Mouse (Mus musculus): Measurements from ENCODE around the gene Amdhd2. TPM values are rescaled to one million over a fixed set of nuclear protein-coding genes. Genes with fewer than 3 reads are reported as not detected.

Gene Amdhd2
- polyA plus RNA-seq, 1 experiment from 2014 or later, result 28.3 TPM

DNA sequence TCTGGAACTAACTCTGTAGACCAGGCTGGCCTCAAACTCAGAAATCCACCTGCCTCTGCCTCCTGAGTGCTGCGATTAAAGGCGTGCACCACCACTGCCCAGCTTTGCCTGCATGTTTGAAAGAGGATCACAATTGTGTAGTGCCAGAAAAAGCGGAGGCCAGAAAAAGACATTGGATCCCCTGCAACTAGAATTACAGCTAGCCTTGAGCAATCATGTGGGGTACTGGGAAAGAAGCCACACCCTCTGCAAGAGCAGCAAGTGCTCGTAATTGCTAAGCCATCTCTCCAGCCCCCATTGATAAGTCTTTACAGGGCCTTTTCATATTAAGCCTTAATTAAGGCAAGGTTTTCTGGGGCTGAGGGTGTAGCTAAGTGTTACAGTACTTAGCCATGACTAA lies 27.9 kb upstream of the Amdhd2 start:
- no peak overlapping the region for H3K27ac ChIP-seq (replicated peaks; ENCODE audit: low read depth, low read length)
- H3K9me3 ChIP-seq (ENCODE audit: control insufficient read depth, low read length), result no peaks in the 10 kb centered on the region
- no peak overlapping the region for H3K4me2 ChIP-seq (ENCODE audit: low read depth, low read length)
- H3K27me3 ChIP-seq (replicated peaks; ENCODE audit: control insufficient read depth, insufficient read depth, low read length), result no peaks in the 10 kb centered on the region
- no peak for ATAC-seq (ENCODE audit: low read depth)
- H3K4me1 ChIP-seq (ENCODE audit: control insufficient read depth, insufficient read depth, low read length), result no peaks in the 10 kb centered on the region
- no peak overlapping the region for H3K4me3 ChIP-seq (ENCODE audit: low read depth, low read length)
- WGBS, result 67% methylated on average over 4 of the region's 4 CpGs
- no peak overlapping the region for H3K9ac ChIP-seq (ENCODE audit: low read depth, low read length)
- H3K36me3 ChIP-seq (ENCODE audit: control insufficient read depth, insufficient read depth, low read length), result peaks cover 13% of the 10 kb centered on the region
- no peak for DNase-seq (ENCODE audit: low spot score)

DNA sequence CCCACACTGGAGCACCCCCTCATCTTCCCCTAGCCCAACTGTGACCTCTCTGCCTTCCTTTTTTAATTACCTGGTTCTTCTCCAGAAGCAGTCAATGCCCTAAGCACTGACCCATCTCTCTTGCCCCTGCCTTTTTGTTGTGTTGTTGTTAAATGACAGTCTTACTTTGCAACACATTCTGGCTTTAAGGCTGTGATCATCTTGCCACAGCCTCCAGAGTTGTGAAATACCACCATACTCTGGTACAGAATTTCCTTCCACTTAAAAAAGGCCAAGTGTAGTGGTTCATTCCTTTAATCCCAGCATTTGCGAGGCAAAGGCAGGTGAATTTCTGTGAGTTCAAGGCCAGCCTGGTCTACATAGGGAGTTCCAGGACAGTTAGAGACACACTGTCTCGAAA lies 27.4 kb upstream of the Amdhd2 start:
- DNase-seq (ENCODE audit: low spot score) (no peak), ATAC-seq (ENCODE audit: low read depth) (no peak)
- Histone ChIP-seq H3K4me1 (ENCODE audit: control insufficient read depth, insufficient read depth, low read length) (no peaks in the 10 kb centered on the region), H3K4me3 (ENCODE audit: low read depth, low read length) (no peak overlapping the region), H3K4me2 (ENCODE audit: low read depth, low read length) (no peak overlapping the region), H3K9ac (ENCODE audit: low read depth, low read length) (no peak overlapping the region), H3K36me3 (ENCODE audit: control insufficient read depth, insufficient read depth, low read length) (peaks cover 13% of the 10 kb centered on the region), H3K9me3 (ENCODE audit: control insufficient read depth, low read length) (no peaks in the 10 kb centered on the region), H3K27ac (replicated peaks; ENCODE audit: low read depth, low read length) (no peak overlapping the region), H3K27me3 (replicated peaks; ENCODE audit: control insufficient read depth, insufficient read depth, low read length) (no peaks in the 10 kb centered on the region)
- WGBS, result 78% methylated on average over 2 of the region's 2 CpGs

GRCm38 (mm10) chr17:24174259-24174658 lies 10.7 kb upstream of the Amdhd2 start:
- ATAC-seq (ENCODE audit: low read depth), result no peak
- 76% methylated on average over 3 of the region's 3 CpGs for WGBS

DNA sequence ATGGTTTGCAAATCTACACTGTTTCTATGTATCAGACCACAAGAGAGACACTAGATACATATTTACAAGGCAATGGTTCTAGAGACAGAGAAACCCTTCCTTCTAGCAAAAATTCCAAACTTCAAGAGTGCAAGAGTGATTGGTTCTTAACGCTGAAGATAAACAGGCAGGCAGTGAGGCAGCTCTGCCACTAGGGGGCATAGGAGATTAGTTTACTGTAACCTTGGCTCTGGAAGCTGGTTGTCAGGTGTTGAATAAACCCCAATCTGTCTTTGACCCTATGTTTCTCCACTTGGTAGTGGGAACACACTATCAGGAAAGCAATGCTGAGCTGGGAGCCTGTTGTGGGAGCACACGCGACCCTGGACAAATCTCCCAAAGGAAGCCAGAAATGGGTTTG lies 9.9 kb upstream of the Amdhd2 start:
- Histone ChIP-seq H3K9me3 (ENCODE audit: control insufficient read depth, low read length) (no peaks in the 10 kb centered on the region), H3K9ac (ENCODE audit: low read depth, low read length) (no peak overlapping the region), H3K27ac (replicated peaks; ENCODE audit: low read depth, low read length) (no peak overlapping the region), H3K36me3 (ENCODE audit: control insufficient read depth, insufficient read depth, low read length) (no peaks in the 10 kb centered on the region), H3K4me2 (ENCODE audit: low read depth, low read length) (no peak overlapping the region), H3K4me1 (ENCODE audit: control insufficient read depth, insufficient read depth, low read length) (no peaks in the 10 kb centered on the region), H3K4me3 (ENCODE audit: low read depth, low read length) (no peak overlapping the region), H3K27me3 (replicated peaks; ENCODE audit: control insufficient read depth, insufficient read depth, low read length) (no peaks in the 10 kb centered on the region)
- ATAC-seq (ENCODE audit: low read depth), result no peak
- WGBS, result 6% methylated on average over 3 of the region's 3 CpGs
- DNase-seq (ENCODE audit: low spot score), result peak; percentile 74

More at GRCm38 (mm10) chr17:24174259-24174658, 10.7 kb upstream of the Amdhd2 start:
- Histone ChIP-seq H3K27ac (replicated peaks; ENCODE audit: low read depth, low read length) (no peak overlapping the region), H3K4me3 (ENCODE audit: low read depth, low read length) (no peak overlapping the region), H3K4me1 (ENCODE audit: control insufficient read depth, insufficient read depth, low read length) (no peaks in the 10 kb centered on the region), H3K27me3 (replicated peaks; ENCODE audit: control insufficient read depth, insufficient read depth, low read length) (no peaks in the 10 kb centered on the region), H3K4me2 (ENCODE audit: low read depth, low read length) (no peak overlapping the region), H3K36me3 (ENCODE audit: control insufficient read depth, insufficient read depth, low read length) (no peaks in the 10 kb centered on the region), H3K9ac (ENCODE audit: low read depth, low read length) (0 out of 2 replicates have a peak overlapping the region, but pooled peaks have one; percentile 20), H3K9me3 (ENCODE audit: control insufficient read depth, low read length) (no peaks in the 10 kb centered on the region)
- no peak for DNase-seq (ENCODE audit: low spot score)

DNA sequence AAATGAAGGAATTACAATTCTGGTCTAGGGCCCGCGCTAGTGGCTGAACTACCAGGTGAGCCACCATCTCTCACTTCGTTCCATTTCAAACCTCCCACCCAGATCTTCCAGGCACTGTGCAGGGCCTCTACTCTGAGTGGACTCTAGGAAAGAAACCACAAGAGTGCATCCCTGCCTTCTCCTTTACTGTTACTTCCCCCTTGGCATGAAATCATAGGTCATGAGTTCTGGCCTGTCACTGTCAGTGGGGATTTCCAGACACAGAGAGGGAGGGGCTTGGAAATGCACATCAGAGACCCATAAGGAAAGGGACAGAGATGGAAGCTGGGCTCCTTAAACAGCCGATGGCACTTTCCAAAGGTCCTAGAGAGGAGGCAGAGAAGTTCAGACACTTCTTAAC lies 8.2 kb upstream of the Amdhd2 start:
- Histone ChIP-seq H3K4me2 (ENCODE audit: low read depth, low read length) (no peak overlapping the region), H3K27ac (replicated peaks; ENCODE audit: low read depth, low read length) (no peak overlapping the region), H3K4me1 (ENCODE audit: control insufficient read depth, insufficient read depth, low read length) (peaks cover 6% of the 10 kb centered on the region), H3K9me3 (ENCODE audit: control insufficient read depth, low read length) (no peaks in the 10 kb centered on the region), H3K36me3 (ENCODE audit: control insufficient read depth, insufficient read depth, low read length) (peaks cover 9% of the 10 kb centered on the region), H3K4me3 (ENCODE audit: low read depth, low read length) (no peak overlapping the region), H3K27me3 (replicated peaks; ENCODE audit: control insufficient read depth, insufficient read depth, low read length) (no peaks in the 10 kb centered on the region), H3K9ac (ENCODE audit: low read depth, low read length) (no peak overlapping the region)
- no peak for DNase-seq (ENCODE audit: low spot score)
- 84% methylated on average over 4 of the region's 4 CpGs for WGBS
- no peak for ATAC-seq (ENCODE audit: low read depth)

DNA sequence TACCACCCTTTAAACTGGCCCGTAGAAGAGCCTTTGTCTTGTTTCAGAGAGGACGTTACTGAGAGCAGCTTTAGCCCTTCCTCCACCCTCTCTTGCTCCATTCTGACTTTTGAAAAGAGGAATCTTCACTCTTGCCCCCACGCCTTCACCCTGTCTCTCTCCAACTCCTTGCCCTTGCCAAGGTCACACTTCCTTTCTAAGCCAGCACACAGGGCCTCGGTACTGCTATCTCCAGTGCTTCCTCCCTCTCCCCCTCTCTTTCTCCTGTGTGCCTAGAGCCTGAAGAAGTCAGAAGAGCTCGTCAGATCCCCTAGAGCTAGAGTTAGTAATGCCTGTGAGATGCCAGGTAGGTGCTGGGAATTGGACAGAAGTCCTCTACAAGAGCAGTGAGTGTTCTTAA lies 7.2 kb upstream of the Amdhd2 start:
- H3K4me3 ChIP-seq (ENCODE audit: low read depth, low read length), result no peak overlapping the region
- no peak overlapping the region for H3K27ac ChIP-seq (replicated peaks; ENCODE audit: low read depth, low read length)

DNA sequence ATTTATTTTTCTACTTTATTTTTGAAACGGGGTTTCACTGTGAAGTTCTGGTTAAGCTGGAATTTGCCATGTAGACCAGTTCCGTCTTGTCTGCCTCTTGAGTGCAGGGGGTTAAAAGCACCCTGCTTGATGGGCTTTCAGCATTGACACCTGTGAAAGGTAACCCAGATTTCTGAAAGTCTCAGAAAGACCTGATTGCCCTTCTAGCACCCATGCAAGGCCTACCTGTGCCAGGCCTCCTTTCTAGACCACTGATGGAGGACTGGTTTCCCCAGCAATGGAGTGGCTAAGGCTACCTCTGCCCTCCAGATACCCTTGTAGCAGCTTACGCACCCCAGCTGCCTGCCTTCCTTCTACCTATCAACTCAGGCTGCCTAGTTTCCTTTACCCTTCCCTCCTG lies 6.6 kb upstream of the Amdhd2 start:
- WGBS, result 56% methylated on average over 3 of the region's 3 CpGs
- no peak for DNase-seq (ENCODE audit: low spot score)
- no peaks in the 10 kb centered on the region for H3K9me3 ChIP-seq (ENCODE audit: control insufficient read depth, low read length)

More for the DNA sequence above, 7.2 kb upstream of the Amdhd2 start:
- DNase-seq (ENCODE audit: low spot score) (no peak), ATAC-seq (ENCODE audit: low read depth) (no peak)
- WGBS, result 78% methylated on average over 5 of the region's 5 CpGs
- peaks cover 6% of the 10 kb centered on the region for H3K4me1 ChIP-seq (ENCODE audit: control insufficient read depth, insufficient read depth, low read length)
- peaks cover 14% of the 10 kb centered on the region for H3K36me3 ChIP-seq (ENCODE audit: control insufficient read depth, insufficient read depth, low read length)
- no peaks in the 10 kb centered on the region for H3K27me3 ChIP-seq (replicated peaks; ENCODE audit: control insufficient read depth, insufficient read depth, low read length)
- H3K9me3 ChIP-seq (ENCODE audit: control insufficient read depth, low read length), result no peaks in the 10 kb centered on the region
- no peak overlapping the region for H3K4me2 ChIP-seq (ENCODE audit: low read depth, low read length)
- H3K9ac ChIP-seq (ENCODE audit: low read depth, low read length), result no peak overlapping the region

GRCm38 (mm10) chr17:24169317-24170065 lies 5.9 kb upstream of the Amdhd2 start, which contains the start of gene Atp6v0c:
Gene Atp6v0c (minus strand): TSS chr17:24169702.
- ATAC-seq (ENCODE audit: low read depth) (peak; percentile 93), DNase-seq (ENCODE audit: low spot score) (peak; percentile 97)
- peak within 1 kb of the TSS; percentile 85 for H3K9ac ChIP-seq (ENCODE audit: low read depth, low read length)
- H3K4me2 ChIP-seq (ENCODE audit: low read depth, low read length), result peak within 1 kb of the TSS; percentile 85
- peaks cover 6% of the 10 kb centered on the region for H3K4me1 ChIP-seq (ENCODE audit: control insufficient read depth, insufficient read depth, low read length)
- no peaks in the 10 kb centered on the region for H3K27me3 ChIP-seq (replicated peaks; ENCODE audit: control insufficient read depth, insufficient read depth, low read length)
- H3K27ac ChIP-seq (replicated peaks; ENCODE audit: low read depth, low read length), result peak within 1 kb of the TSS; percentile 96
- H3K36me3 ChIP-seq (ENCODE audit: control insufficient read depth, insufficient read depth, low read length), result peaks cover 21% of the 10 kb centered on the region
- WGBS, result under 1% methylated on average over 24 of the region's 58 CpGs
- peak within 1 kb of the TSS; percentile 86 for H3K4me3 ChIP-seq (ENCODE audit: low read depth, low read length)
- H3K9me3 ChIP-seq (ENCODE audit: control insufficient read depth, low read length), result no peaks in the 10 kb centered on the region

More for the DNA sequence above, 6.6 kb upstream of the Amdhd2 start:
- H3K4me3 ChIP-seq (ENCODE audit: low read depth, low read length), result peak overlapping the region; percentile 86
- peak overlapping the region; percentile 85 for H3K4me2 ChIP-seq (ENCODE audit: low read depth, low read length)
- no peak for ATAC-seq (ENCODE audit: low read depth)
- H3K27me3 ChIP-seq (replicated peaks; ENCODE audit: control insufficient read depth, insufficient read depth, low read length), result no peaks in the 10 kb centered on the region
- H3K9ac ChIP-seq (ENCODE audit: low read depth, low read length), result peak overlapping the region; percentile 85
- peak overlapping the region; percentile 96 for H3K27ac ChIP-seq (replicated peaks; ENCODE audit: low read depth, low read length)
- peaks cover 6% of the 10 kb centered on the region for H3K4me1 ChIP-seq (ENCODE audit: control insufficient read depth, insufficient read depth, low read length)
- H3K36me3 ChIP-seq (ENCODE audit: control insufficient read depth, insufficient read depth, low read length), result peaks cover 19% of the 10 kb centered on the region
